Mouse (Mus musculus) stomach, embryonic 15.5 days (tissue): ENCODE results near the gene Trex1. TPM values are rescaled to one million over a fixed set of nuclear protein-coding genes. Genes with fewer than 3 reads are reported as not detected.

Experiments used
- ATAC-seq: fragments of 200-750 bp; cut with Nextera tagmentation; 2 replicates; pipeline ENCODE4 v1.8.0; 2017; ENCODE audit warnings: low read depth, moderate number of reproducible peaks, moderate TSS enrichment; ENCODE audit not compliant: insufficient read depth, low FRiP score
- H3K27ac ChIP-seq: fragments of 300-500 bp; sonication (generic); 2 replicates; pipeline ENCODE4 v1.5.1; 2015; ENCODE audit warnings: mild to moderate bottlenecking, inconsistent platforms
- H3K27me3 ChIP-seq: fragments of 300-500 bp; sonication (generic); replicated peaks from 2 replicates; pipeline ENCODE4 v1.6.1; 2015; ENCODE audit warnings: inconsistent platforms
- H3K36me3 ChIP-seq: fragments of 300-500 bp; sonication (generic); 2 replicates; pipeline ENCODE4 v1.6.1; 2015; ENCODE audit warnings: inconsistent platforms
- H3K4me1 ChIP-seq: fragments of 300-500 bp; sonication (generic); 2 replicates; pipeline ENCODE4 v1.6.1; 2015; ENCODE audit warnings: inconsistent platforms
- H3K4me2 ChIP-seq: fragments of 300-500 bp; sonication (generic); 2 replicates; pipeline ENCODE4 v1.6.1; 2015; ENCODE audit warnings: mild to moderate bottlenecking, inconsistent platforms
- H3K4me3 ChIP-seq: fragments of 300-500 bp; sonication (generic); replicated peaks from 2 replicates; pipeline ENCODE4 v1.5.1; 2015; ENCODE audit warnings: inconsistent platforms
- H3K9ac ChIP-seq: fragments of 300-500 bp; sonication (generic); 2 replicates; pipeline ENCODE4 v1.6.1; 2015; ENCODE audit warnings: inconsistent platforms
- H3K9me3 ChIP-seq: fragments of 300-500 bp; sonication (generic); 2 replicates; pipeline ENCODE4 v1.6.1; 2016; ENCODE audit warnings: inconsistent platforms
- WGBS: fragments of 180-500 bp; shearing (Covaris S2); methylation state at CpG from one replicate; pipeline ENCODE4 v1.1.7; 2015; 5-methylcytosine and 5-hydroxymethylcytosine counted together
- polyA plus RNA-seq: library from polyadenylated mRNA; unstranded; fragments of >200 nt; fragmentation: Nextera tagmentation; extraction: Ambion mirVana; gene quantifications from 2 replicates; pipeline ENCODE4 v1.2.1, GENCODE M21; 2015

Gene Trex1
- polyA plus RNA-seq, 1 experiment from 2014 or later = 14.4 TPM

DNA sequence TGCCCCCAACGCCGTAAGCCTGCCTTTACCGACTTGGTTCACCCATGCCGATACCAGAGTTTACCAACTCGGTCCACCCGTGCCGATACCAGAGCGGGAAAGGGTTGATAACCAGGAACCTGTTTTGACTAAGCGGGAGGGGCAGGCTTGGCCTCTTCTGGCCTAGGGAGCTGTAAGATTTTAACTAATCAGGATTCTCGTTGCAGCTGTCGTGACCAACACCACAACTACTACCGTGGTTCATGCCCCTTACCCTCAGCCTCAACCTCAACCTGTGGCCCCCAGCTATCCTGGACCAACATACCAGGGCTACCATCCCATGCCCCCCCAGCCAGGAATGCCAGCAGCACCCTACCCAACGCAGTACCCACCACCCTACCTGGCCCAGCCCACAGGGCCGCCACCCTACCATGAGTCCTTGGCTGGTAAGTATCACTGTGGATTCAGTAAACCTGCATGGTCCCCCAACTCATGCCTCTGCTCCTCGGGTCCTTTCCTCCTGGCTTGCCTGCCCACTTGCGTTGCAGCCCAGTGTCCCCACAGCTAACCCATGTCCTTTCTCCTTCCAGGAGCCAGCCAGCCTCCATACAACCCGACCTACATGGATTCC lies 3.3 kb downstream of the Trex1 start:
- ATAC-seq = no peak

GRCm38 (mm10) chr9:109055271-109056030 lies 4.1 kb downstream of the Trex1 start:
- Histone ChIP-seq H3K9ac (peak overlapping the region; percentile 16; the same call in 1 of the 2 replicates), H3K27ac (peak overlapping the region; percentile 81), H3K27me3 (no peaks in the 10 kb centered on the region), H3K36me3 (peaks cover 35% of the 10 kb centered on the region), H3K4me3 (peak overlapping the region; percentile 29), H3K4me1 (peaks cover 29% of the 10 kb centered on the region), H3K9me3 (no peaks in the 10 kb centered on the region), H3K4me2 (peak overlapping the region; percentile 52)
- ATAC-seq = no peak
- 89% methylated on average over 12 of the region's 12 CpGs for WGBS

More for the DNA sequence above, 3.3 kb downstream of the Trex1 start:
- Histone ChIP-seq H3K9me3 (no peaks in the 10 kb centered on the region), H3K4me3 (no peak overlapping the region), H3K36me3 (peaks cover 30% of the 10 kb centered on the region), H3K27ac (peak overlapping the region; percentile 26; the same call in 1 of the 2 replicates), H3K4me2 (no peak overlapping the region), H3K4me1 (peaks cover 29% of the 10 kb centered on the region), H3K27me3 (no peaks in the 10 kb centered on the region), H3K9ac (no peak overlapping the region)
- WGBS = 91% methylated on average over 17 of the region's 17 CpGs

DNA sequence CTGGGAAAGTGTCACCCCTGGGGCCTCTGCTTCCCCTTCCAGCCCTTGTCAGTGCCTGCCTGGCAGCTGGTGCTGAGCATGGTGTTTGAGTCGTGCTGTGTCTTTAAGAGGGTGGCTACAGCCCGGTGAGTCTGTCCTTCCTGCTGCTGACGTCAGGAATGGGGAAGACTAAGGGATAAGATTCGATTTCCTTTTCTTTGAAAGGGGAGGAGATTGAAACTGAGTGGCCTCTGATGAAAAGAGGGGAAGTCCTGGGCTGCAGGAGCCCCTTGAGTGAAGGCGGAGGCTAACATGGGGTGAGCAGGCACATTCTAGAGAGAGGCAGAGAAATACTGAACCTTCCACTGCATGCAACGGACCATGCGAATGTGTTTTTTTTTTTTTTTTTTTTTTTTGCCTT lies 4.8 kb downstream of the Trex1 start:
- no peaks in the 10 kb centered on the region for H3K9me3 ChIP-seq
- WGBS = 5% methylated on average over 7 of the region's 7 CpGs

GRCm38 (mm10) chr9:109053851-109054250 lies 5.7 kb downstream of the Trex1 start:
- H3K4me3 ChIP-seq = no peak overlapping the region
- H3K27me3 ChIP-seq = no peaks in the 10 kb centered on the region
- no peak for ATAC-seq
- H3K9ac ChIP-seq = no peak overlapping the region
- peak overlapping the region; percentile 81; the same call in 1 of the 2 replicates for H3K27ac ChIP-seq
- no peaks in the 10 kb centered on the region for H3K9me3 ChIP-seq
- H3K36me3 ChIP-seq = peaks cover 35% of the 10 kb centered on the region
- H3K4me2 ChIP-seq = no peak overlapping the region
- 75% methylated on average over 6 of the region's 6 CpGs for WGBS
- peaks cover 18% of the 10 kb centered on the region for H3K4me1 ChIP-seq

More for the DNA sequence above, 4.8 kb downstream of the Trex1 start:
- peak overlapping the region; percentile 81 for H3K27ac ChIP-seq
- no peaks in the 10 kb centered on the region for H3K27me3 ChIP-seq
- ATAC-seq = peak; percentile 78
- H3K36me3 ChIP-seq = peaks cover 35% of the 10 kb centered on the region
- peak overlapping the region; percentile 52 for H3K4me2 ChIP-seq
- peaks cover 24% of the 10 kb centered on the region for H3K4me1 ChIP-seq
- H3K9ac ChIP-seq = peak overlapping the region; percentile 16; the same call in 1 of the 2 replicates
- peak overlapping the region; percentile 29 for H3K4me3 ChIP-seq

GRCm38 (mm10) chr9:109053366-109053765 lies 6.2 kb downstream of the Trex1 start:
- Histone ChIP-seq H3K9me3 (no peaks in the 10 kb centered on the region), H3K9ac (no peak overlapping the region), H3K4me3 (no peak overlapping the region), H3K36me3 (peaks cover 35% of the 10 kb centered on the region), H3K27me3 (no peaks in the 10 kb centered on the region), H3K4me2 (no peak overlapping the region), H3K27ac (no peak overlapping the region), H3K4me1 (peaks cover 13% of the 10 kb centered on the region)
- 81% methylated on average over 3 of the region's 3 CpGs for WGBS
- no peak for ATAC-seq

DNA sequence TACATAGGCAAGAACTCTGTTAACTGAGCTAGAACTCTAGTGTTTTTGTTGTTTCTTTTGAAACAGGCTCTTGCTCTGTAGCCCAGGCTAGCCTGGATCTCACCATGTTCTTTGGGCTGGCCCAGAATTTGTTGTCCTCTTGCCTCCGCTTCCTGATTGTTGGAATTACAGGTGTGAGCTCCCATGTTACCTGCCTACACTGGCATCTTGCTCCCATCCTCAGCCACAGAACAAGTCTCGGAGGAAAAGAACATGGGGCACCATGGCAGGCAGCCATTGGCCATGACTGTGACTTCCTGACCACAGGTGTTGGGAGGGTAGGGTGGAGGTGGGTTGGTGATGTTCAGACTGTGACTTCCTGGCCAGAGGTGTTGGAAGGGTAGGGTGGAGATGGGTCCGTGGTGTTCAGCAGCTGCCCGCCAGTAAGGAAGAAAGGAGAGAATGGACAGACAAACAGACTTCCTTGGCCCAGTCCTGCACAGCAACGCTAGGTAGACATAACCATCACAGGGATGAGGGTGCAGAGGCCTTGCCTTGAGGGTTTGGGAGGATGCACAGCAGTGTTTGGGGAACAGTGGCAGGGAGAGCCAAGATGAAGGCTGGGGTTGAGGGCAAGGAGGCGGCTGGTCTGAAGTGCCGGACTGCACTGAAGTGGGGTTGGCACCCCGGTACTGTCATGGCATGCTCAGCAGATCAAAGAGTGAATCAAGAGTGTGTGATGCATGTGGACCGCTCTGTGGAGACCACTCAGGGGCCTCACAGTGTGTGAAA lies 6.9 kb downstream of the Trex1 start:
- H3K4me3 ChIP-seq = no peak overlapping the region
- H3K27ac ChIP-seq = no peak overlapping the region
- H3K9ac ChIP-seq = no peak overlapping the region
- H3K9me3 ChIP-seq = no peaks in the 10 kb centered on the region
- H3K36me3 ChIP-seq = peaks cover 30% of the 10 kb centered on the region
- WGBS = 90% methylated on average over 9 of the region's 9 CpGs
- ATAC-seq = no peak
- peaks cover 11% of the 10 kb centered on the region for H3K4me1 ChIP-seq
- no peak overlapping the region for H3K4me2 ChIP-seq
- H3K27me3 ChIP-seq = no peaks in the 10 kb centered on the region

- Histone ChIP-seq H3K9ac (no peak overlapping the region), H3K9me3 (no peaks in the 10 kb centered on the region), H3K4me1 (peaks cover 11% of the 10 kb centered on the region), H3K36me3 (peaks cover 23% of the 10 kb centered on the region), H3K27ac (no peak overlapping the region), H3K4me3 (no peak overlapping the region), H3K27me3 (no peaks in the 10 kb centered on the region), H3K4me2 (no peak overlapping the region)
- no peak for ATAC-seq
- WGBS = 88% methylated on average over 10 of the region's 10 CpGs
Measured at GRCm38 (mm10) chr9:109051651-109052489, 7.7 kb downstream of the Trex1 start.

DNA sequence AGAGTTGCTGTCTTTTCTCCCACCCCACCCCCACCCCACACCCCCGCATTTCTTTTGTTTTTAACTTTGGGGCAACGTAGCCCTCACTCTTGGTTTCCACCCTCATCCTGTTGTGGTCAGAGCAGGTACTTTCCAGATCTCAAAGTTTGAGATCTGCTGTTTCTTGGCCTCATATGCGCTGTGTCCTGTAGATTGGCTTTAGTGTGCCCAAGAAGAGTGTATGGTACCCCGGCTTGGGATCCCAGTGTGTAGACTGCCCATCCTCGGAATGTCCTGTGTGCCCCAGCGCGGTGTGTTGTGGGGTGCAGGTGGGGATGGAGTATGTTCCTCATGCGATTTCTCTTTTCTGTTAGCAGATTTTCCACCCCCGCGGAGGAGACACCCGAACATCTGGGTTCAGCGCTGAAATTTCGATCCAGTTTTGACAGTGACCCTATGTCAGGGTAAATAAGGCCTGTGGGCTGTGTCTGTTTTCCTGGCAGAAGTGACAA lies 8.5 kb downstream of the Trex1 start:
- WGBS = 87% methylated on average over 13 of the region's 13 CpGs

GRCm38 (mm10) chr9:109050674-109050997 lies 8.9 kb downstream of the Trex1 start:
- H3K27me3 ChIP-seq = no peaks in the 10 kb centered on the region
- WGBS = 68% methylated on average over 3 of the region's 3 CpGs
- H3K9ac ChIP-seq = no peak overlapping the region
- H3K4me1 ChIP-seq = peaks cover 11% of the 10 kb centered on the region
- ATAC-seq = no peak
- no peak overlapping the region for H3K4me2 ChIP-seq
- H3K36me3 ChIP-seq = peaks cover 12% of the 10 kb centered on the region
- H3K9me3 ChIP-seq = no peaks in the 10 kb centered on the region
- no peak overlapping the region for H3K4me3 ChIP-seq
- no peak overlapping the region for H3K27ac ChIP-seq

More for the DNA sequence above, 8.5 kb downstream of the Trex1 start:
- no peak overlapping the region for H3K4me2 ChIP-seq
- peaks cover 11% of the 10 kb centered on the region for H3K4me1 ChIP-seq
- no peak overlapping the region for H3K9ac ChIP-seq
- no peaks in the 10 kb centered on the region for H3K9me3 ChIP-seq
- H3K27me3 ChIP-seq = no peaks in the 10 kb centered on the region
- peaks cover 15% of the 10 kb centered on the region for H3K36me3 ChIP-seq
- no peak overlapping the region for H3K27ac ChIP-seq
- no peak for ATAC-seq
- H3K4me3 ChIP-seq = no peak overlapping the region

- Histone ChIP-seq H3K9ac (no peak overlapping the region), H3K36me3 (peaks cover 12% of the 10 kb centered on the region), H3K27me3 (no peaks in the 10 kb centered on the region), H3K4me1 (peaks cover 9% of the 10 kb centered on the region), H3K27ac (no peak overlapping the region), H3K9me3 (no peaks in the 10 kb centered on the region), H3K4me2 (no peak overlapping the region), H3K4me3 (no peak overlapping the region)
- ATAC-seq = no peak
- 81% methylated on average over 9 of the region's 9 CpGs for WGBS
Measured at GRCm38 (mm10) chr9:109049996-109050673, 9.4 kb downstream of the Trex1 start.

DNA sequence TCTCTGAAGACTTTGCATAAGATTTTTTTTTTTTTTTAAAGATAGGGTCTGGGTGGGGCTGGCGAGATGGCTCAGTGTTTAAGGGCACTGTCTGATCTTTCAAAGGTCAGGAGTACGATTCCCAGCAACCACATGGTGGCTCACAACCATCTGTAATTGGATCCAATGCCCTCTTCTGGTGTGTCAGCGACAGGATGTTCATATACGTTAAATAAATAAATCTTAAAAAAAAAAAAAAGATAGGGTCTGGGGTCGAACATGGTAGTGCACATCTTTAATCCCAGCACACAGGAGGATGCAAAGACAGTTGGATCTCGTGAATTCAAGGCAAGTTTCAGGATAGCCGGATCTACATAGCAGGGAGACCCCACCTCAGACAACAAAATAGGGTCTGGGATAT lies 10.2 kb downstream of the Trex1 start:
- Histone ChIP-seq H3K9me3 (no peaks in the 10 kb centered on the region), H3K27me3 (no peaks in the 10 kb centered on the region), H3K27ac (no peak overlapping the region), H3K4me3 (no peak overlapping the region), H3K36me3 (peaks cover 12% of the 10 kb centered on the region), H3K9ac (no peak overlapping the region), H3K4me2 (no peak overlapping the region), H3K4me1 (peaks cover 4% of the 10 kb centered on the region; the same call in 1 of the 2 replicates)
- WGBS = 74% methylated on average over 7 of the region's 7 CpGs
- ATAC-seq = no peak
